Mouse (Mus musculus) ES-E14 (cell line): ENCODE measurements around the gene Smagp.

ENCODE experiments used
- CHD2 ChIP-seq: IDR thresholded peaks from 2 replicates; pipeline ENCODE4 v1.6.1; 2014; ENCODE audit warnings: mild to moderate bottlenecking, low read depth, low read length, inconsistent platforms
- HCFC1 ChIP-seq: IDR thresholded peaks from 2 replicates; pipeline ENCODE4 v1.6.1; 2012; ENCODE audit warnings: low read length, inconsistent platforms, borderline replicate concordance; ENCODE audit not compliant: insufficient read depth

- TF ChIP-seq CHD2 = no peak
- no peak for TF ChIP-seq HCFC1
These were observed 24.3 kb downstream of the Smagp start for GRCm38 (mm10) chr15:100612432-100612831.
